Mouse (Mus musculus) erythroblast, embryonic 14.5 days (primary cell): ENCODE measurements around the gene Slc16a8.

Source experiments
- GATA1 ChIP-seq: IDR thresholded peaks from 2 replicates; pipeline ENCODE4 v1.6.1; 2012; ENCODE audit warnings: low read length, inconsistent platforms, mixed read lengths
- TAL1 ChIP-seq: IDR thresholded peaks from 3 replicates; pipeline ENCODE4 v1.6.1; 2012; ENCODE audit warnings: low read length, inconsistent platforms, mixed read lengths

DNA sequence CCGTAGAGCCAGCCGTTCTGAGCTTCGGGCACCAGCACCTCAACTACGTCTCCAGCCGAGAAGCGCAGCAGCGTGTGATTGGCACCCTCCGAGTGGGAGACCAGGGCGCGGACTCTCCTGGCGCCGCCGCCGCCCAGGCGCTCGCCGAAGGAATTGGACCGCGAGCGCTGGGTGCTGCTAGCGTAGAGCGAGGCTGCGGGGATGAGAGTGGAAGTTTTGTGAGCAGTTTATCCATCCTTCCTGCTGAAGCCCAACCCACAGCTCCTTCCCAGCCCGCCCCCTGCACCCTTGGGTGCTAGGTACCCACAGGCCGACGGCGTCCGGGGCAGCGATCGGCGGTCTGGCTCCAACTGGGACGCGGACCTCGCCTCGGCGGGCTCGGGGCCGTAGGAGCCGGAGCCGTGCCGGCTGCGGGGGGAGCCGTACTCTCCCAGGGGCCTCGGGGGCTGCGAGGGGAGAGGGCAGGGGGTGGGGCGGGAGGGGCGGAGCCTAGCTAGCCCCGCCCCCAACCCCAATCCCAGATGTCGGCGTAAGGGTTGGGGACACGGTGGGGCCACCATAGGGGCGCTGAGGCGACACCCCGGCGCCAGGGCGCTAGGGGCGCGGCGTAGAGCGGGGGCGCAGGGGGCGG is 6.6 kb upstream of the Slc16a8 start:
- TF ChIP-seq TAL1 (no peak), GATA1 (no peak)
